Mouse (Mus musculus) adrenal gland, postnatal 0 days (tissue): ENCODE measurements around the gene Hist2h3c2. TPM values are rescaled to one million over a fixed set of nuclear protein-coding genes. Genes with fewer than 3 reads are reported as not detected.

Experiments used
- microRNA-seq: library from miRNA; unstranded; fragments of <30 nt; microRNA quantifications from one replicate; pipeline ENCODE4, GENCODE M21; 2016; ENCODE audit warnings: borderline replicate concordance; ENCODE audit not compliant: insufficient number of aligned reads
- polyA plus RNA-seq: library from polyadenylated mRNA; unstranded; fragments of >200 nt; fragmentation: Nextera tagmentation; extraction: Ambion mirVana; gene quantifications from 2 replicates; pipeline ENCODE4 v1.2.1, GENCODE M21; 2015

Hist2h3c2 gene
- 2.3 and 5.0 TPM in 2 replicates for polyA plus RNA-seq

DNA sequence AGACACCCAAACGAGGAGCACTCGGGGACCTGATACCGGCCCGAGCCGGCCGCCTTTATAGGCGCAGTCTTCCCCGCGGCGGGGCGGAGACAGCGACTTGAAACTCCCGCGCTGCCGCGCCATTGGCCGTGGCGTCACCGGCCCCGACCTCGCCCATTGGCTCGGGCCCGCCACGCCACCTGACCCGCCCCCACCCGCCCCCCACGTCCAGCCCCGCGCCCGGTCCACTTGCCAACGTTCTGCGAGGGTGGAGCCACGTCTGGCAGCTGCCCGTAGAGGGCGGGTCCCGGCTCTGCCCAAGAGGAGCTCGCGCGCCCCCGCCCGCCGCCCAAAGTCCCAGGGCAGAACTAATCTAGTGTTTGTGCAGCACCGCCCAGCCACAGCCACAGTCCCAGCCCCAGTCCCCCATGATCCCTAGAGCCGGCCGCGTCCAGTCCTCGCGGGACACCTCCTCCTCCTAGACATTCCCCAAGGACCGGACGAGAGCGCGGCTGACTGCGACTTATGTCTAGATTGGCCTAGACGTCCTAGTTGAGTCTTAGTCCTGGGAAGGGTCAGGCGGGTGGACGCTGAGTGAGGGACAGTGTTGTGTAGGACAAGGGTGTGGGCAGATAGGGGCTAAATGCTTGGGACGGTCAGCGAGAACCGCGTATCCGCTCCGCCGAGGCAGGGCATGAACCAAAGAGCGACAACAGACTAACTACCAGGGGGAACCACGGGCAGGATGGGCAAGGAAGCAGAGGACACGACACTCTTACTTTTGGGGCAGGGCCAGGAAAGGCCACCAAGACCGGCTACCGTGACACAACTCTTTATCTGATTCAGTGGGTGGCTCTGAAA lies at the start of gene Hist2h3c2:
Hist2h3c2 (minus strand) TSS at position 174 of the 840 bp plus-strand sequence.

DNA sequence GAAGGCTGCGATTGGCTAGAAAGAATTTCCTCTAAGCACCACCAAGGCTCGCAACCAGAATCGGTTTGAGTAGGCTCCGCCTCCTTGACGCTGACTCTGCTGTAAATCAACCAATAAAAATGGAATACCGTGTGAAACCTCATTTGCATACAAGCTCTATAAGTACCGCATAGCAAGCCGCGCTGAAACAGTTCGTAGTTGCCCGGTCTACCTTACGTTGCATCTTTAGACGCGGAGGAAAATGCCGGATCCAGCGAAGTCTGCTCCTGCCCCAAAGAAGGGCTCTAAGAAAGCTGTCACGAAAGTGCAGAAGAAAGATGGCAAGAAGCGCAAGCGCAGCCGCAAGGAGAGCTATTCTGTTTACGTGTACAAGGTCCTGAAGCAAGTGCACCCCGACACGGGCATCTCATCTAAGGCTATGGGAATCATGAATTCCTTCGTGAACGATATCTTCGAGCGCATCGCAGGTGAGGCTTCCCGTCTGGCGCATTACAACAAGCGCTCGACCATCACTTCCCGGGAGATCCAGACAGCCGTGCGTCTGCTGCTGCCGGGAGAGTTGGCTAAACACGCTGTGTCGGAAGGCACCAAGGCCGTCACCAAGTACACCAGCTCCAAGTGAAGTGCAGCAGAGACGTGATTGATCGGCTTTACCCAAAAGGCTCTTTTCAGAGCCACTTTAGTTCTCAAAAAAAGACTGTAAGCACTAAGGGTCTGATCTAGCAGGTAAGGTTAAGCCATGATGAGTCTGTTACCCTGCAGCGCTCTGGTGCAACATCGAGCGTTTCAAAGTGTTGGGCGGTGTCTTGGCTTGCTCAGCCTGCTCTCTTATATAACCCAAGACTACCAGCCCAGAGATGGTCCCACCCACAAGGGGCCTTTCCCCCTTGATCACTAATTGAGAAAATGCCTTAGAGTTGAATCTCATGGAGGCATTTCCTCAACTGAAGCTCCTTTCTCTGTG lies 30.9 kb upstream of the Hist2h3c2 start, which contains the start of gene Hist2h2bb:
Hist2h2bb (plus strand) TSS at position 242 of the 964 bp plus-strand sequence.

DNA sequence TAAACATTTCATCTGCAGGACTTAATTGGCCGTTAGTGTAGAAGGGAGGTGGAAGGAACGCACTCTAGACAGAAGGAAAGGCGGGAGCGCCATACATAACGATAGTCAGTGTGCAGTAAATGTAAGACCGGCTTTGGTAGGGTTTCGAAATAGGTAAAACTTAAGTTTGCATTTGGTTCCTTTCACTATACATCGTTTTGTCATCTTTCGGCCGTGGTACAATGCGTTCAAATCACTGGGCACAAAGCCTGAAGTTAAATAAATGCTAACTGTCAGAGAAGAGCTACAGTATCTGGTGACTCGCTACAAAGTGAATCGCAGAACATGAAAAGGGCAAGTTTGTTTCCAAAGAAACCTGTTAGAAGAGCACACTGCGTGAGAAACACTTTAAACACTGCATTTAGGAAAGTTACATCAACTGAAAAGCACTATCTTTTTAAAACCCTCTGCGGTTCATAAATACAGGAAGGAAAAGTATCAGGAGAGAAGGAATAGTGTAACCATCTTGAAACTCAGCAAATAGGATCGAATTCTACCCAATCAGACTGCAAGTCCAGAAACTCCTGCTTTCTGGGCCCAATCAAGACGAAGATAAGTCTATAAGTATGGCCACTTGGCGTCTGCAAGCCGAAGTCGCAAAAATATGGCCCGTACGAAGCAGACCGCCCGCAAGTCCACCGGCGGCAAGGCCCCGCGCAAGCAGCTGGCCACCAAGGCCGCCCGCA lies 29.3 kb upstream of the Hist2h3c2 start, which contains the start of gene Hist2h3b:
Hist2h3b (plus strand) TSS at position 604 of the 725 bp plus-strand sequence.

DNA sequence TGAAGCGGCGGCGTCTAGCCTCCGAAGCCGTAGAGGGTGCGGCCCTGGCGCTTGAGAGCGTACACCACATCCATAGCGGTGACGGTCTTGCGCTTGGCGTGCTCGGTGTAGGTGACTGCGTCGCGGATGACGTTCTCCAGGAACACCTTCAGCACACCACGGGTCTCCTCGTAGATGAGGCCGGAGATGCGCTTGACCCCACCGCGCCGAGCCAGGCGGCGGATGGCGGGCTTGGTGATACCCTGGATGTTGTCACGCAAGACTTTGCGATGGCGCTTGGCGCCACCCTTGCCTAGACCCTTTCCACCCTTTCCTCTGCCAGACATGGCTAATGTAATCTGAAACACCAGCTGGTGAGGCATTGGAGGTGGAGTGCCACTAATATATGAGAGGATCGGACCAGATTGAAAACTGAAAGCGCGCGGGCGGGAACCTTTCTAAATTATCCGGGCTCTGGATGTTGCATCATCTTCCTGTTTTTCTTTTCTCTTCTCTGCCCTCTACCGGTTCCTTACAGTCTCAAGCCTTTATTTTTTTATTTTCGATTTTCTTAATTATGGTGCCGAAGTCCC lies 24.1 kb upstream of the Hist2h3c2 start, which contains the start of gene Hist2h4:
Hist2h4 (minus strand) TSS at position 333 of the 572 bp plus-strand sequence.

DNA sequence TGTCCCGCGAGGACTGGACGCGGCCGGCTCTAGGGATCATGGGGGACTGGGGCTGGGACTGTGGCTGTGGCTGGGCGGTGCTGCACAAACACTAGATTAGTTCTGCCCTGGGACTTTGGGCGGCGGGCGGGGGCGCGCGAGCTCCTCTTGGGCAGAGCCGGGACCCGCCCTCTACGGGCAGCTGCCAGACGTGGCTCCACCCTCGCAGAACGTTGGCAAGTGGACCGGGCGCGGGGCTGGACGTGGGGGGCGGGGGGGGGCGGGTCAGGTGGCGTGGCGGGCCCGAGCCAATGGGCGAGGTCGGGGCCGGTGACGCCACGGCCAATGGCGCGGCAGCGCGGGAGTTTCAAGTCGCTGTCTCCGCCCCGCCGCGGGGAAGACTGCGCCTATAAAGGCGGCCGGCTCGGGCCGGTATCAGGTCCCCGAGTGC lies 7.5 kb upstream of the Hist2h3c2 start, which contains the start of gene Hist2h3c1:
Hist2h3c1 (plus strand) TSS at position 259 of the 430 bp plus-strand sequence.

DNA sequence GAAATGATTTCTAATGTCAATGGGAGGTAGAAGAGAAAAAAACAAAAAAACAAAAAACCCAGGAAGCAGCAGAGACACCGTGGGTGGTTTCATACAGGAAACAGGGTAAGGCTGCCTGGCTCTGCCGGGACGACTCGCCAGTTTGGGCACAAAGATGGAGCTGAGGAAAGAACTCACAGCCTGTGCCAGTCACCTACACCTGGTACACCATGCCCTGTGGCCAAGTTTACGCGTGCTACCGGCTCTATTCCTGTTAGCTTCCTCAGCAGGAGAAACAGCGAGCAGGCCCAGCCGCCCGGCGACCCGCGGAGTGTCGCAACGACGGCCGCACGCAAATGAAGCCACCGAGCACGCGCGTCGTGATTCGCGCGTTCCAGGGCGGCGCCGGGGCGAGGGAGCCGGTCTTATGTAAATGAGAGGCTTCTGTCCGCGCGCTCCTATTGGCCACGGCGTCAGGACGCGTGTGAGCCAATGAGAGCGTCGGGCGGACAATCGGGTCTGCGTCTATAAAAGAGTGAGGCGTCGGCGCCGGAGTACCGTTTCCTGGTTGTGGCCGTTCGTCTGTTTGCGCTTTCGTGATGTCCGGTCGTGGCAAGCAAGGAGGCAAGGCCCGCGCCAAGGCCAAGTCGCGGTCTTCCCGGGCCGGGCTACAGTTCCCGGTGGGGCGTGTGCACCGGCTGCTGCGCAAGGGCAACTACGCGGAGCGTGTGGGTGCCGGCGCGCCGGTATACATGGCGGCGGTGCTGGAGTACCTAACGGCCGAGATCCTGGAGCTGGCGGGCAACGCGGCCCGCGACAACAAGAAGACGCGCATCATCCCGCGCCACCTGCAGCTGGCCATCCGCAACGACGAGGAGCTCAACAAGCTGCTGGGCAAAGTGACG lies 6.3 kb upstream of the Hist2h3c2 start, which contains the start of gene Hist2h2aa1:
Hist2h2aa1 (plus strand) TSS at position 495 of the 884 bp plus-strand sequence.

DNA sequence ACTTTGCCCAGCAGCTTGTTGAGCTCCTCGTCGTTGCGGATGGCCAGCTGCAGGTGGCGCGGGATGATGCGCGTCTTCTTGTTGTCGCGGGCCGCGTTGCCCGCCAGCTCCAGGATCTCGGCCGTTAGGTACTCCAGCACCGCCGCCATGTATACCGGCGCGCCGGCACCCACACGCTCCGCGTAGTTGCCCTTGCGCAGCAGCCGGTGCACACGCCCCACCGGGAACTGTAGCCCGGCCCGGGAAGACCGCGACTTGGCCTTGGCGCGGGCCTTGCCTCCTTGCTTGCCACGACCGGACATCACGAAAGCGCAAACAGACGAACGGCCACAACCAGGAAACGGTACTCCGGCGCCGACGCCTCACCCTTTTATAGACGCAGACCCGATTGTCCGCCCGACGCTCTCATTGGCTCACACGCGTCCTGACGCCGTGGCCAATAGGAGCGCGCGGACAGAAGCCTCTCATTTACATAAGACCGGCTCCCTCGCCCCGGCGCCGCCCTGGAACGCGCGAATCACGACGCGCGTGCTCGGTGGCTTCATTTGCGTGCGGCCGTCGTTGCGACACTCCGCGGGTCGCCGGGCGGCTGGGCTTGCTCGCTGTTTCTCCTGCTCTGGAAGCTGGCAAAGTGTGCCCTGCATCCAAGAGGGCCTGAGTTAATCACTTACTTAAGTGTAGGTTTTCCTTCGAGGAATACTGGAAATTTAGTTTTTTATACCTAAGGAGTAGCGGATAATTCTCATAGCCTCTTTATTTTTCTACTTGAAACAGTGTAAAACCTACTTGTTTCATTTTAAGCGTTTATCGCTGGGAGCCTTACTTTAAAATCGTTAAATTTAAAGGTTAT lies 1.2 kb upstream of the Hist2h3c2 start, which contains the start of gene Hist2h2aa2:
Hist2h2aa2 (minus strand) TSS at position 328 of the 850 bp plus-strand sequence.

DNA sequence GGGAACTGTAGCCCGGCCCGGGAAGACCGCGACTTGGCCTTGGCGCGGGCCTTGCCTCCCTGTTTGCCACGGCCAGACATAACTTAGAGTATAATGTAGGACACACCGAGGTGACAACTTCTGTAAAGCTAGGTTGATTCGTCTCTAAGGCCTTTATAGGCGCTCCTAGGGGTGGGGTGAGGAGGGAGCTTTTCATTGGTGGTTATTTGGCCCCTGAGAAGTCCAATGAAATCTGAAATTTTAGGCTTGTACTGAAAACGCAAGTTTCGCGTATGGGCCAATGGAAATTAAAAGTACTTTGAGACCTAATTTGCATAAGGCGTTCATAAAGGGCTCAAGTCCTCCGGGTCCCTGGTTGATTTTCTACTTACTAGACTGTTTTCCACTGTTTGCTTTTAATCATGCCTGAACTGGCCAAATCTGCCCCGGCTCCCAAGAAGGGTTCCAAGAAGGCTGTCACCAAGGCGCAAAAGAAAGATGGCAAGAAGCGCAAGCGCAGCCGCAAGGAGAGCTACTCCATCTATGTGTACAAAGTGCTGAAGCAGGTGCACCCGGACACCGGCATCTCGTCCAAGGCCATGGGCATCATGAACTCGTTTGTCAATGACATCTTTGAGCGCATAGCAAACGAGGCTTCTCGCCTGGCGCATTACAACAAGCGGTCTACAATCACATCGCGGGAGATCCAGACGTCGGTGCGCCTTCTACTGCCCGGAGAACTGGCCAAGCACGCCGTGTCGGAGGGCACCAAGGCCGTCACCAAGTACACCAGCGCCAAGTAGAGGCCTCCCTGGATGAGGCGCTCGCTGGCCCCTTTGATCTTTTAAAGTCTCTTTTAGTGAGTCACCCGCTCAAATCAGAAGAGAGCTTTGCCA lies 17.9 kb downstream of the Hist2h3c2 start, which contains the start of the genes Hist2h2ac and Hist2h2be:
Hist2h2ac (minus strand) TSS at position 116 of the 875 bp plus-strand sequence.
Hist2h2be (plus strand) TSS at position 355 of the 875 bp plus-strand sequence.

DNA sequence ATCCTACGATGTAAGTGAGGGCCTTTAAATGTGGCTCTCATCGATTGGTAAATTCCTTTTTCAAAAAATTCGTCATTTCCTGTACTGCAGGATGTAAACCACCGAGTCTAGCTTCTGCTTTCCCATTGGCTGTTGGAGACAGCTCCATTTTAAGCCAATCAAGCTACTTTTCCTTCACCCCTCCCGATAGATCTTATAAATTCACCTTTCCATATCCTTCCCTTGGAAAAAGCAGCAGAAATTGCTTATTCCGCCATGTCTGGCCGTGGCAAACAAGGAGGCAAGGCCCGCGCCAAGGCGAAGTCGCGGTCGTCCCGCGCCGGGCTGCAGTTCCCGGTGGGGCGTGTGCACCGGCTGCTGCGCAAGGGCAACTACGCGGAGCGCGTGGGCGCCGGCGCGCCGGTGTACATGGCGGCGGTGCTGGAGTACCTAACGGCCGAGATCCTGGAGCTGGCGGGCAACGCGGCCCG lies 19.2 kb downstream of the Hist2h3c2 start, which contains the start of the genes Bola1 and Hist2h2ab:
Bola1 (minus strand) TSS at position 49 of the 470 bp plus-strand sequence.
Hist2h2ab (plus strand) TSS at position 205 of the 470 bp plus-strand sequence.

Small RNA genes within 50 kb of the gene (microRNA-seq; reads per million reads assigned to microRNA genes)
- gene Gm44492 (not detected), gene Gm47311 (not detected), gene Gm47313 (not detected)

Other genes starting within 250 kb of the Hist2h3c2 start
- gene Plekho1, start 243.1 kb downstream of the Hist2h3c2 start, polyA plus RNA-seq, result 25.3 and 38.4 TPM in 2 replicates
- gene Vps45, start 180.7 kb downstream of the Hist2h3c2 start, polyA plus RNA-seq, result 44.5 and 48.8 TPM in 2 replicates
- gene Otud7b, start 134.6 kb downstream of the Hist2h3c2 start, polyA plus RNA-seq, result 10.6 and 16.1 TPM in 2 replicates
- gene Mtmr11, start 77.1 kb downstream of the Hist2h3c2 start, polyA plus RNA-seq, result 16.9 and 21.9 TPM in 2 replicates
- gene Sf3b4, start 66.8 kb downstream of the Hist2h3c2 start, polyA plus RNA-seq, result 68.8 and 90.2 TPM in 2 replicates
- gene Sv2a, start 58.0 kb downstream of the Hist2h3c2 start, polyA plus RNA-seq, result 7.0 and 12.5 TPM in 2 replicates
- gene Bola1, start 19.4 kb downstream of the Hist2h3c2 start, polyA plus RNA-seq, result 94.8 and 99.9 TPM in 2 replicates
- 0.35 TPM in 1 of 2 replicates, not detected in the other for gene Hist2h2ab, start 19.3 kb downstream of the Hist2h3c2 start, polyA plus RNA-seq
- 4.3 and 5.1 TPM in 2 replicates for gene Hist2h2ac, start 18.2 kb downstream of the Hist2h3c2 start, polyA plus RNA-seq
- gene Hist2h2be, start 18.0 kb downstream of the Hist2h3c2 start, polyA plus RNA-seq, result 3.7 and 6.3 TPM in 2 replicates
- gene Hist2h2aa2, start 1.1 kb upstream of the Hist2h3c2 start, polyA plus RNA-seq, result 258 and 451 TPM in 2 replicates
- gene Hist2h2aa1, start 6.4 kb upstream of the Hist2h3c2 start, polyA plus RNA-seq, result 71.6 and 129 TPM in 2 replicates
- 0.63 TPM in 1 of 2 replicates, not detected in the other for gene Hist2h3c1, start 7.6 kb upstream of the Hist2h3c2 start, polyA plus RNA-seq
- 1.8 and 3.8 TPM in 2 replicates for gene Hist2h4, start 24.2 kb upstream of the Hist2h3c2 start, polyA plus RNA-seq
- 12.9 and 15.1 TPM in 2 replicates for gene Hist2h3b, start 29.5 kb upstream of the Hist2h3c2 start, polyA plus RNA-seq
- 3.5 and 4.4 TPM in 2 replicates for gene Hist2h2bb, start 30.6 kb upstream of the Hist2h3c2 start, polyA plus RNA-seq
- 4.1 and 5.1 TPM in 2 replicates for gene Fcgr1, start 54.8 kb upstream of the Hist2h3c2 start, polyA plus RNA-seq
- gene BC107364, start 213.2 kb upstream of the Hist2h3c2 start, polyA plus RNA-seq, result not detected in 2 replicates